Mouse (Mus musculus): Measurements from ENCODE around the gene Rapgef2. TPM values are rescaled to one million over a fixed set of nuclear protein-coding genes. Genes with fewer than 3 reads are reported as not detected.

Rapgef2 gene
- polyA plus RNA-seq, 1 experiment from 2014 or later = 5.3 TPM

- Histone ChIP-seq H3K4me3 (no peak overlapping the region), H3K4me1 (no peaks in the 10 kb centered on the region), H3K9me3 (replicated peaks) (no peaks in the 10 kb centered on the region), H3K27ac (no peak overlapping the region), H3K27me3 (ENCODE audit: low read depth, poor library complexity, severe bottlenecking) (no peaks in the 10 kb centered on the region), H3K36me3 (no peaks in the 10 kb centered on the region)
- no peak for DNase-seq (ENCODE audit: low spot score)
- 67% methylated on average over 5 of the region's 5 CpGs for WGBS
These were observed 9.7 kb upstream of the Rapgef2 start for GRCm38 (mm10) chr3:79296049-79296448.

- no peak overlapping the region for H3K4me3 ChIP-seq
- no peaks in the 10 kb centered on the region for H3K36me3 ChIP-seq
- no peak for DNase-seq (ENCODE audit: low spot score)
- no peaks in the 10 kb centered on the region for H3K9me3 ChIP-seq (replicated peaks)
- 90% methylated on average over 3 of the region's 3 CpGs for WGBS
- no peaks in the 10 kb centered on the region for H3K27me3 ChIP-seq (ENCODE audit: low read depth, poor library complexity, severe bottlenecking)
- H3K4me1 ChIP-seq = no peaks in the 10 kb centered on the region
- H3K27ac ChIP-seq = no peak overlapping the region
These were observed 8.4 kb upstream of the Rapgef2 start for GRCm38 (mm10) chr3:79294701-79295100.

- Histone ChIP-seq H3K4me3 (no peak overlapping the region), H3K36me3 (no peaks in the 10 kb centered on the region), H3K27me3 (ENCODE audit: low read depth, poor library complexity, severe bottlenecking) (peaks cover 12% of the 10 kb centered on the region), H3K4me1 (peaks cover under 1% of the 10 kb centered on the region; the same call in 1 of the 2 replicates), H3K27ac (no peak overlapping the region), H3K9me3 (replicated peaks) (no peaks in the 10 kb centered on the region)
- 82% methylated on average over 4 of the region's 4 CpGs for WGBS
- no peak for DNase-seq (ENCODE audit: low spot score)
These were observed 6.7 kb upstream of the Rapgef2 start for GRCm38 (mm10) chr3:79293023-79293422.

- no peak for DNase-seq (ENCODE audit: low spot score)
- Histone ChIP-seq H3K36me3 (no peaks in the 10 kb centered on the region), H3K4me1 (peaks cover 31% of the 10 kb centered on the region), H3K27ac (no peak overlapping the region), H3K27me3 (ENCODE audit: low read depth, poor library complexity, severe bottlenecking) (peaks cover 15% of the 10 kb centered on the region), H3K4me3 (no peak overlapping the region), H3K9me3 (replicated peaks) (no peaks in the 10 kb centered on the region)
- WGBS = 78% methylated on average over 3 of the region's 3 CpGs
These were observed 2.7 kb upstream of the Rapgef2 start for GRCm38 (mm10) chr3:79289050-79289449.

GRCm38 (mm10) chr3:79287699-79288458 lies 1.6 kb upstream of the Rapgef2 start:
- peaks cover 38% of the 10 kb centered on the region for H3K4me1 ChIP-seq
- H3K9me3 ChIP-seq (replicated peaks) = no peaks in the 10 kb centered on the region
- H3K36me3 ChIP-seq = no peaks in the 10 kb centered on the region
- peaks cover 15% of the 10 kb centered on the region for H3K27me3 ChIP-seq (ENCODE audit: low read depth, poor library complexity, severe bottlenecking)
- H3K27ac ChIP-seq = peak overlapping the region; percentile 96
- peak; percentile 52 for DNase-seq (ENCODE audit: low spot score)
- WGBS = 17% methylated on average over 17 of the region's 17 CpGs
- peak overlapping the region; percentile 93 for H3K4me3 ChIP-seq

GRCm38 (mm10) chr3:79287108-79287576 lies 825 bp upstream of the Rapgef2 start:
- WGBS = under 1% methylated on average over 56 of the region's 60 CpGs
- H3K36me3 ChIP-seq = no peaks in the 10 kb centered on the region
- H3K4me1 ChIP-seq = peaks cover 40% of the 10 kb centered on the region
- H3K27me3 ChIP-seq (ENCODE audit: low read depth, poor library complexity, severe bottlenecking) = peaks cover 15% of the 10 kb centered on the region
- H3K4me3 ChIP-seq = peak overlapping the region; percentile 93
- peak; percentile 92 for DNase-seq (ENCODE audit: low spot score)
- peak overlapping the region; percentile 96 for H3K27ac ChIP-seq
- no peaks in the 10 kb centered on the region for H3K9me3 ChIP-seq (replicated peaks)

GRCm38 (mm10) chr3:79286031-79286375 lies 314 bp downstream of the Rapgef2 start:
- Histone ChIP-seq H3K27me3 (ENCODE audit: low read depth, poor library complexity, severe bottlenecking) (peaks cover 15% of the 10 kb centered on the region), H3K9me3 (replicated peaks) (no peaks in the 10 kb centered on the region), H3K36me3 (no peaks in the 10 kb centered on the region), H3K4me1 (peaks cover 40% of the 10 kb centered on the region), H3K27ac (peak overlapping the region; percentile 96), H3K4me3 (peak overlapping the region; percentile 93)
- WGBS = under 1% methylated on average over 10 of the region's 10 CpGs
- no peak for DNase-seq (ENCODE audit: low spot score)

GRCm38 (mm10) chr3:79285097-79285675 lies 1.1 kb downstream of the Rapgef2 start:
- 77% methylated on average over 13 of the region's 13 CpGs for WGBS
- H3K4me1 ChIP-seq = peaks cover 40% of the 10 kb centered on the region
- H3K4me3 ChIP-seq = peak overlapping the region; percentile 93
- H3K9me3 ChIP-seq (replicated peaks) = no peaks in the 10 kb centered on the region
- no peaks in the 10 kb centered on the region for H3K36me3 ChIP-seq
- H3K27ac ChIP-seq = no peak overlapping the region
- DNase-seq (ENCODE audit: low spot score) = no peak
- H3K27me3 ChIP-seq (ENCODE audit: low read depth, poor library complexity, severe bottlenecking) = peaks cover 15% of the 10 kb centered on the region

GRCm38 (mm10) chr3:79283976-79284375 lies 2.3 kb downstream of the Rapgef2 start:
- WGBS = 82% methylated on average over 3 of the region's 3 CpGs
- H3K9me3 ChIP-seq (replicated peaks) = no peaks in the 10 kb centered on the region
- no peak for DNase-seq (ENCODE audit: low spot score)
- no peaks in the 10 kb centered on the region for H3K36me3 ChIP-seq
- peaks cover 40% of the 10 kb centered on the region for H3K4me1 ChIP-seq
- H3K4me3 ChIP-seq = no peak overlapping the region
- peaks cover 13% of the 10 kb centered on the region for H3K27me3 ChIP-seq (ENCODE audit: low read depth, poor library complexity, severe bottlenecking)
- H3K27ac ChIP-seq = no peak overlapping the region

- WGBS = 76% methylated on average over 2 of the region's 2 CpGs
- Histone ChIP-seq H3K36me3 (no peaks in the 10 kb centered on the region), H3K9me3 (replicated peaks) (no peaks in the 10 kb centered on the region), H3K4me1 (peaks cover 39% of the 10 kb centered on the region), H3K27ac (no peak overlapping the region), H3K27me3 (ENCODE audit: low read depth, poor library complexity, severe bottlenecking) (peaks cover 3% of the 10 kb centered on the region; the same call in 1 of the 2 replicates), H3K4me3 (no peak overlapping the region)
- no peak for DNase-seq (ENCODE audit: low spot score)
These were observed 3.3 kb downstream of the Rapgef2 start for GRCm38 (mm10) chr3:79283031-79283430.

GRCm38 (mm10) chr3:79275856-79276645 lies 10.3 kb downstream of the Rapgef2 start:
- 90% methylated on average over 11 of the region's 11 CpGs for WGBS
- Histone ChIP-seq H3K36me3 (no peaks in the 10 kb centered on the region), H3K9me3 (replicated peaks) (no peaks in the 10 kb centered on the region), H3K27me3 (ENCODE audit: low read depth, poor library complexity, severe bottlenecking) (no peaks in the 10 kb centered on the region), H3K27ac (no peak overlapping the region), H3K4me1 (peaks cover 28% of the 10 kb centered on the region), H3K4me3 (no peak overlapping the region)
- DNase-seq (ENCODE audit: low spot score) = no peak

- no peak for DNase-seq (ENCODE audit: low spot score)
- Histone ChIP-seq H3K9me3 (replicated peaks) (no peaks in the 10 kb centered on the region), H3K36me3 (no peaks in the 10 kb centered on the region), H3K4me3 (no peak overlapping the region), H3K27ac (peak overlapping the region; percentile 65; the same call in 1 of the 2 replicates), H3K27me3 (ENCODE audit: low read depth, poor library complexity, severe bottlenecking) (no peaks in the 10 kb centered on the region), H3K4me1 (peaks cover 32% of the 10 kb centered on the region)
- 18% methylated on average over 1 of the region's 1 CpGs for WGBS
These were observed 13.0 kb downstream of the Rapgef2 start for GRCm38 (mm10) chr3:79273350-79273749.

- 85% methylated on average over 4 of the region's 4 CpGs for WGBS
- no peaks in the 10 kb centered on the region for H3K36me3 ChIP-seq
- no peaks in the 10 kb centered on the region for H3K27me3 ChIP-seq (ENCODE audit: low read depth, poor library complexity, severe bottlenecking)
- peak overlapping the region; percentile 31 for H3K27ac ChIP-seq
- peaks cover 32% of the 10 kb centered on the region for H3K4me1 ChIP-seq
- no peak overlapping the region for H3K4me3 ChIP-seq
- no peak for DNase-seq (ENCODE audit: low spot score)
- no peaks in the 10 kb centered on the region for H3K9me3 ChIP-seq (replicated peaks)
These were observed 13.4 kb downstream of the Rapgef2 start for GRCm38 (mm10) chr3:79272939-79273338.
